Mouse (Mus musculus): ENCODE measurements around the gene Cdca8. TPM values are rescaled to one million over a fixed set of nuclear protein-coding genes. Genes with fewer than 3 reads are reported as not detected.
"Not testable (repeated sequence)": the region's sequence is repeated elsewhere in the genome, so short reads cannot be mapped to it uniquely, and the experiment has no call there.

Gene Cdca8
- polyA plus RNA-seq (2014; fragmentation: Nextera tagmentation; extraction: Ambion mirVana) = 191 and 200 TPM in 2 replicates

DNA sequence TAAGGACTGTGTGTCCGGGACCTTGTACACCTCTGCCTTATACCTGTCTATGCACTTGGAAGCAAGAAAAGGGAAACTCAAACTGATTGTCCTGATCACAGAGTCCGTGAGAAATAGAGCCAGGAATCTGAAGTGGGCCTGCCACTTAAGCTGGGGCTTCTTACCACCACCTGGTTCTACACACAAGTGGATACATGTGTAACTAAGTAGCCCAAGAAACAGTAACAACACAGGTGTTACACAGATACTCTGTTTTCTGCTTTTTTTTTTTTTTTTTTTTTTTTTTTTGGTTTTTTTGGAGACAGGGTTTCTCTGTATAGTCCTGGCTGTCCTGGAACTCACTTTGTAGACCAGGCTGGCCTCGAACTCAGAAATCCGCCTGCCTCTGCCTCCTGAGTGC is at the start of gene Cdca8:
Gene Cdca8, minus strand, starts transcription at position 101 of the 400 bp plus-strand sequence.
- H3K27me3 ChIP-seq (ENCODE audit: control insufficient read depth, insufficient read depth, low read length); H3K4me1 ChIP-seq (ENCODE audit: control insufficient read depth, insufficient read depth, low read length); H3K9ac ChIP-seq (replicated peaks; ENCODE audit: low read length); H3K9me3 ChIP-seq (replicated peaks; ENCODE audit: control insufficient read depth, low read length); H3K36me3 ChIP-seq (replicated peaks; ENCODE audit: control insufficient read depth, insufficient read depth, low read depth, low read length); DNase-seq (ENCODE audit: low spot score); ATAC-seq (replicated peaks; ENCODE audit: insufficient number of reproducible peaks, low FRiP score, low TSS enrichment, low read depth); H3K27ac ChIP-seq (replicated peaks; ENCODE audit: low read depth, low read length); H3K4me3 ChIP-seq (ENCODE audit: low read depth, low read length): not testable (repeated sequence)
- WGBS = 97% methylated on average over 4 of the region's 4 CpGs
- H3K4me2 ChIP-seq (ENCODE audit: low read depth, low read length) = 0 out of 2 replicates have a peak within 1 kb of the TSS, but pooled peaks have one; percentile 6

DNA sequence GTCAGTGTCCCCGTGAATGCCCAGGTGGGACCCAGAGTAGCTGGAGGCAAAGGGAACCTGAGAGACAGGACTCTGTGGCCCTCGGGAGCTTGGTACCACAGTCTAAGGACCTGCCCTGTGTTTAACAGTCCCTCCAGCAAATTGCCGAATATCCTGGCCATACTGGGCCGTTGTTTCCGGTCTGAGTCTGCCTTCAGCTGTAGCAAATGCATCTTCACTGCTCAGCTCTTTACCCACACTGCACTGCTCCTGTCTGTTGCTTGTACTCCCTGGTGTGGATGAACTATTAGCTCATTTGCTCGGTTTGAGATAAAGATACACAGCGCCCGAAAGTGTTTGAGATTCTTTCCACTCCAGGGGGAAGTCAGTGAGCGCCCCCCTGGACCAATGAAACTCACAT is 49.3 kb upstream of the Cdca8 start:
- peaks cover 59% of the 10 kb centered on the region for H3K27me3 ChIP-seq (ENCODE audit: control insufficient read depth, insufficient read depth, low read length)
- WGBS = 13% methylated on average over 9 of the region's 9 CpGs
- H3K4me1 ChIP-seq (ENCODE audit: control insufficient read depth, insufficient read depth, low read length) = peaks cover 29% of the 10 kb centered on the region
- ATAC-seq (replicated peaks; ENCODE audit: insufficient number of reproducible peaks, low FRiP score, low TSS enrichment, low read depth) = no peak
- H3K9ac ChIP-seq (replicated peaks; ENCODE audit: low read length) = no peak overlapping the region
- no peak overlapping the region for H3K4me2 ChIP-seq (ENCODE audit: low read depth, low read length)
- H3K27ac ChIP-seq (replicated peaks; ENCODE audit: low read depth, low read length) = no peak overlapping the region
- H3K4me3 ChIP-seq (ENCODE audit: low read depth, low read length) = no peak overlapping the region; the same call in 1 of the 2 replicates
- no peak for DNase-seq (ENCODE audit: low spot score)
- H3K36me3 ChIP-seq (replicated peaks; ENCODE audit: control insufficient read depth, insufficient read depth, low read depth, low read length) = no peaks in the 10 kb centered on the region
- no peaks in the 10 kb centered on the region for H3K9me3 ChIP-seq (replicated peaks; ENCODE audit: control insufficient read depth, low read length)

- DNase-seq (ENCODE audit: low spot score) (no peak), ATAC-seq (replicated peaks; ENCODE audit: insufficient number of reproducible peaks, low FRiP score, low TSS enrichment, low read depth) (no peak)
- Histone ChIP-seq H3K27ac (replicated peaks; ENCODE audit: low read depth, low read length) (no peak overlapping the region), H3K9me3 (replicated peaks; ENCODE audit: control insufficient read depth, low read length) (no peaks in the 10 kb centered on the region), H3K36me3 (replicated peaks; ENCODE audit: control insufficient read depth, insufficient read depth, low read depth, low read length) (no peaks in the 10 kb centered on the region), H3K9ac (replicated peaks; ENCODE audit: low read length) (no peak overlapping the region), H3K27me3 (ENCODE audit: control insufficient read depth, insufficient read depth, low read length) (peaks cover 64% of the 10 kb centered on the region), H3K4me2 (ENCODE audit: low read depth, low read length) (no peak overlapping the region), H3K4me1 (ENCODE audit: control insufficient read depth, insufficient read depth, low read length) (peaks cover 29% of the 10 kb centered on the region), H3K4me3 (ENCODE audit: low read depth, low read length) (peak overlapping the region; percentile 49; the same call in 1 of the 2 replicates)
- WGBS = 5% methylated on average over 10 of the region's 10 CpGs
Observed at GRCm38 (mm10) chr4:124987711-124988097, 48.6 kb upstream of the Cdca8 start.

- WGBS = 3% methylated on average over 43 of the region's 51 CpGs
- no peaks in the 10 kb centered on the region for H3K9me3 ChIP-seq (replicated peaks; ENCODE audit: control insufficient read depth, low read length)
- peaks cover 64% of the 10 kb centered on the region for H3K27me3 ChIP-seq (ENCODE audit: control insufficient read depth, insufficient read depth, low read length)
- H3K36me3 ChIP-seq (replicated peaks; ENCODE audit: control insufficient read depth, insufficient read depth, low read depth, low read length) = no peaks in the 10 kb centered on the region
- no peak for DNase-seq (ENCODE audit: low spot score)
- H3K4me1 ChIP-seq (ENCODE audit: control insufficient read depth, insufficient read depth, low read length) = peaks cover 29% of the 10 kb centered on the region
- peak overlapping the region; percentile 50 for H3K9ac ChIP-seq (replicated peaks; ENCODE audit: low read length)
- peak overlapping the region; percentile 49 for H3K4me3 ChIP-seq (ENCODE audit: low read depth, low read length)
- peak overlapping the region; percentile 73 for H3K4me2 ChIP-seq (ENCODE audit: low read depth, low read length)
- ATAC-seq (replicated peaks; ENCODE audit: insufficient number of reproducible peaks, low FRiP score, low TSS enrichment, low read depth) = peak; percentile 32; the same call in 1 of the 2 replicates
- no peak overlapping the region for H3K27ac ChIP-seq (replicated peaks; ENCODE audit: low read depth, low read length)
Observed at GRCm38 (mm10) chr4:124986739-124987710, 47.9 kb upstream of the Cdca8 start.

GRCm38 (mm10) chr4:124985671-124986602 is 46.8 kb upstream of the Cdca8 start, which contains the start of gene Rspo1:
Gene Rspo1 (plus strand): TSS chr4:124986430.
- WGBS = 2% methylated on average over 55 of the region's 62 CpGs
- H3K4me1 ChIP-seq (ENCODE audit: control insufficient read depth, insufficient read depth, low read length) = peaks cover 29% of the 10 kb centered on the region

GRCm38 (mm10) chr4:124984871-124985670 is 46.0 kb upstream of the Cdca8 start:
- H3K4me1 ChIP-seq (ENCODE audit: control insufficient read depth, insufficient read depth, low read length) = peaks cover 25% of the 10 kb centered on the region
- no peaks in the 10 kb centered on the region for H3K36me3 ChIP-seq (replicated peaks; ENCODE audit: control insufficient read depth, insufficient read depth, low read depth, low read length)
- no peaks in the 10 kb centered on the region for H3K9me3 ChIP-seq (replicated peaks; ENCODE audit: control insufficient read depth, low read length)
- H3K27me3 ChIP-seq (ENCODE audit: control insufficient read depth, insufficient read depth, low read length) = peaks cover 60% of the 10 kb centered on the region
- peak overlapping the region; percentile 10; the same call in 1 of the 2 replicates for H3K4me3 ChIP-seq (ENCODE audit: low read depth, low read length)
- ATAC-seq (replicated peaks; ENCODE audit: insufficient number of reproducible peaks, low FRiP score, low TSS enrichment, low read depth) (no peak), DNase-seq (ENCODE audit: low spot score) (peak; percentile 61)
- no peak overlapping the region for H3K27ac ChIP-seq (replicated peaks; ENCODE audit: low read depth, low read length)
- no peak overlapping the region; the same call in 1 of the 2 replicates for H3K9ac ChIP-seq (replicated peaks; ENCODE audit: low read length)
- H3K4me2 ChIP-seq (ENCODE audit: low read depth, low read length) = peak overlapping the region; percentile 36
- 8% methylated on average over 17 of the region's 18 CpGs for WGBS

More at GRCm38 (mm10) chr4:124985671-124986602, 46.8 kb upstream of the Cdca8 start, which contains the start of gene Rspo1:
- Histone ChIP-seq H3K9me3 (replicated peaks; ENCODE audit: control insufficient read depth, low read length) (no peaks in the 10 kb centered on the region), H3K9ac (replicated peaks; ENCODE audit: low read length) (peak within 1 kb of the TSS; percentile 50), H3K36me3 (replicated peaks; ENCODE audit: control insufficient read depth, insufficient read depth, low read depth, low read length) (no peaks in the 10 kb centered on the region), H3K27me3 (ENCODE audit: control insufficient read depth, insufficient read depth, low read length) (peaks cover 64% of the 10 kb centered on the region), H3K4me2 (ENCODE audit: low read depth, low read length) (peak within 1 kb of the TSS; percentile 73), H3K27ac (replicated peaks; ENCODE audit: low read depth, low read length) (no peak within 1 kb of the TSS; the same call in 1 of the 2 replicates), H3K4me3 (ENCODE audit: low read depth, low read length) (peak within 1 kb of the TSS; percentile 49)
- 0 out of 2 replicates have a peak, but pooled peaks have one; percentile 15 for ATAC-seq (replicated peaks; ENCODE audit: insufficient number of reproducible peaks, low FRiP score, low TSS enrichment, low read depth)
- peak; percentile 56 for DNase-seq (ENCODE audit: low spot score)

DNA sequence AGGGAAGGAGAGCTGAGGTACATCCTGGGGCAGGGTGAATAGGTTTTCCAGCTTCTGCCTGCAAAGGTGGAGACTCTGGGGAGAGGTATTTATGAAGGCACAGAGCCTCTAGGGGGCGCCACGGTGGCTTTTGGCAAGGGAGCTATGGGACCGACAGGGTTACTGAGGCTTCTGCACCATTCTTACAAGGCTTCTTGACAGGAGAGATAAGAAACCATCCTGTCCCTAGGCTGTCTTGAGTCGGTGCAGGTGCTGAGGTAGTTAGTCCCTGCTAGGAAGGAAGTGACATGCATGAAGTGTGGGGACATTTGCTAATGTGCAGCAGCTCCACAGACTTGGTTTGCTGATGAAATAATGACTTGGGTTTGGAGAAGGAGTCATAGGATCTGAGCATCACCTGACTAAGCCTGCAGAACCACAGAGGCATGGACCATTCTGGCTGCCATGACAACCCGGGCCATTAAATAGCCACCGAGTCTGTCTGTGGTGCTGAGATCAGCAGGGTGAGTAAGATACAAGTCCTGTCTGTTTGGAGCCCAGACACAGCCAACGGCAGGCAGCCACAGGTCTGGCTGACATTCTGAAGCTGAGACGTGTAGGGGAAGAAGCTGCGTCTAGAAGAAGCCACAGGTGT is 44.9 kb upstream of the Cdca8 start:
- DNase-seq (ENCODE audit: low spot score) = no peak

More for the DNA sequence above, 44.9 kb upstream of the Cdca8 start:
- Histone ChIP-seq H3K4me3 (ENCODE audit: low read depth, low read length) (no peak overlapping the region), H3K27me3 (ENCODE audit: control insufficient read depth, insufficient read depth, low read length) (peaks cover 53% of the 10 kb centered on the region), H3K27ac (replicated peaks; ENCODE audit: low read depth, low read length) (no peak overlapping the region), H3K9ac (replicated peaks; ENCODE audit: low read length) (no peak overlapping the region), H3K4me1 (ENCODE audit: control insufficient read depth, insufficient read depth, low read length) (peaks cover 23% of the 10 kb centered on the region), H3K9me3 (replicated peaks; ENCODE audit: control insufficient read depth, low read length) (no peaks in the 10 kb centered on the region), H3K36me3 (replicated peaks; ENCODE audit: control insufficient read depth, insufficient read depth, low read depth, low read length) (no peaks in the 10 kb centered on the region), H3K4me2 (ENCODE audit: low read depth, low read length) (no peak overlapping the region)
- WGBS = 21% methylated on average over 9 of the region's 9 CpGs
- no peak for ATAC-seq (replicated peaks; ENCODE audit: insufficient number of reproducible peaks, low FRiP score, low TSS enrichment, low read depth)

Measured in embryonic facial prominence, embryonic 11.5 days (tissue).